Mouse (Mus musculus): Measurements from ENCODE around the gene Ubxn4.

DNA sequence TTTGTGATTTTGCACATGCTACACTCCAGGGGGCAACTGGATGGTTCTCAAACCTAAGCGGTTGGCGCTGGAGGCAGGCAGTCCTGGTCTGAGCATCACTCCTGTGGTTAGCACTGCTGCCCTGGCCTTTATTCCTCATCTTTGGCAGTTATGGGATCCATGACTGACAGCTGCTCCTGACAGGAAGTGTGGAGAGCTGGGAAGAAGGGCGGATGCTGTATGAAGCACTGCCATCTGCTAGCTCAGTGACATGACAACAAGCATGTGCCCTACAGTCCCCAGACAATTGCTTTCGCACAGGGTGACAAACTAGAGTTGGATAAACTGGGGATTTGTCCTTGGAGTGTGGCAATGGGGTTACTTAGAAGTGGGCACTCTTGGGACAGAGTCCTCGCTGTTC is 46.5 kb downstream of the Ubxn4 start:
- no peak for TF ChIP-seq CTCF (IDR thresholded peaks at IDR 0.05; ENCODE audit: insufficient read depth, low read length)
- TF ChIP-seq POLR2A (IDR thresholded peaks at IDR 0.05; ENCODE audit: borderline replicate concordance, extremely low read depth, low read depth, low read length), result no peak

Measured in lung, adult 2 months (tissue).